Mouse (Mus musculus) forebrain, postnatal 0 days (tissue): Measurements from ENCODE around the gene Ccdc174. TPM values are rescaled to one million over a fixed set of nuclear protein-coding genes. Genes with fewer than 3 reads are reported as not detected.

Source experiments
- ATAC-seq: fragments of 200-750 bp; cut with Nextera tagmentation; 2 replicates; pipeline ENCODE4 v1.8.0; 2017; ENCODE audit warnings: mild to moderate bottlenecking, moderate library complexity
- DNase-seq: peaks from one replicate; pipeline ENCODE4 v3.0.0-alpha.2; 2015
- H3K27ac ChIP-seq: fragments of 300-500 bp; sonication (generic); 2 replicates; pipeline ENCODE4 v1.5.1; 2014; ENCODE audit warnings: low read depth, mild to moderate bottlenecking, antibody characterized with exemption, low read length, moderate library complexity, mixed read lengths
- H3K27me3 ChIP-seq: fragments of 300-500 bp; sonication (generic); 2 replicates; pipeline ENCODE4 v1.6.1; 2014; ENCODE audit warnings: mild to moderate bottlenecking, low read length, mixed read lengths; ENCODE audit not compliant: insufficient read depth
- H3K36me3 ChIP-seq: fragments of 300-500 bp; sonication (generic); 2 replicates; pipeline ENCODE4 v1.6.1; 2014; ENCODE audit warnings: mild to moderate bottlenecking, moderate library complexity; ENCODE audit not compliant: insufficient read depth
- H3K4me1 ChIP-seq: fragments of 300-500 bp; sonication (generic); 2 replicates; pipeline ENCODE4 v1.6.1; 2014; ENCODE audit warnings: antibody characterized with exemption; ENCODE audit not compliant: insufficient read depth
- H3K4me2 ChIP-seq: fragments of 300-500 bp; sonication (generic); 2 replicates; pipeline ENCODE4 v1.6.1; 2014; ENCODE audit warnings: low read depth, mild to moderate bottlenecking, moderate library complexity
- H3K4me3 ChIP-seq: fragments of 300-500 bp; sonication (generic); 2 replicates; pipeline ENCODE4 v1.5.1; 2014; ENCODE audit warnings: low read depth, low read length, mixed read lengths
- H3K9ac ChIP-seq: fragments of 300-500 bp; sonication (generic); 2 replicates; pipeline ENCODE4 v1.6.1; 2014; ENCODE audit warnings: mild to moderate bottlenecking
- H3K9me3 ChIP-seq: fragments of 300-500 bp; sonication (generic); 2 replicates; pipeline ENCODE4 v1.6.1; 2016; ENCODE audit warnings: low read length
- CTCF ChIP-seq: sonication (generic); IDR thresholded peaks from 2 replicates; pipeline ENCODE4 v1.5.1; 2016; ENCODE audit warnings: antibody characterized with exemption, control low read depth, low read depth
- WGBS: fragments of 180-500 bp; shearing (Covaris S2); extraction: QIAGEN DNeasy Blood & Tissue Kit; methylation state at CpG from one replicate; pipeline ENCODE4 v1.1.7; 2014; 5-methylcytosine and 5-hydroxymethylcytosine counted together
- polyA plus RNA-seq: library from polyadenylated mRNA; unstranded; fragments of >200 nt; fragmentation: Nextera tagmentation; extraction: Ambion mirVana; gene quantifications from 2 replicates; pipeline ENCODE4 v1.2.1, GENCODE M21; 2015
- total RNA-seq: library from RNA; depleted of rRNA; stranded (reverse); fragments of >200 nt; gene quantifications from 2 replicates; pipeline ENCODE4 v1.2.3, GENCODE M21; 2014; rRNA removed

Gene Ccdc174
- total RNA-seq (22.8 and 23.4 TPM in 2 replicates), polyA plus RNA-seq (30.8 and 35.2 TPM in 2 replicates)

- TF ChIP-seq CTCF, result no peak; the same call in 1 of the 2 replicates
- peak; percentile 98 for ATAC-seq
- 3% methylated on average over 47 of the region's 47 CpGs for WGBS
- Histone ChIP-seq H3K9ac (peak within 1 kb of the TSS; percentile 86), H3K4me2 (peak within 1 kb of the TSS; percentile 91), H3K27ac (peak within 1 kb of the TSS; percentile 52), H3K4me3 (peak within 1 kb of the TSS; percentile 80), H3K4me1 (0 out of 2 replicates have a peak, but pooled peaks cover 6% of the 10 kb centered on the region), H3K36me3 (peaks cover 15% of the 10 kb centered on the region), H3K9me3 (no peaks in the 10 kb centered on the region), H3K27me3 (no peaks in the 10 kb centered on the region)
- peak; percentile 97 for DNase-seq
Measured at GRCm38 (mm10) chr6:91877885-91878651, at the start of gene Ccdc174. Gene Ccdc174, plus strand, starts transcription at chr6:91878053.

- H3K36me3 ChIP-seq, result no peaks in the 10 kb centered on the region
- no peak overlapping the region for H3K4me2 ChIP-seq
- no peaks in the 10 kb centered on the region for H3K9me3 ChIP-seq
- H3K4me1 ChIP-seq, result no peaks in the 10 kb centered on the region
- ATAC-seq, result no peak
- no peak overlapping the region for H3K27ac ChIP-seq
- WGBS, result 70% methylated on average over 3 of the region's 3 CpGs
- no peak for TF ChIP-seq CTCF
- DNase-seq, result no peak
- H3K4me3 ChIP-seq, result no peak overlapping the region
- no peak overlapping the region for H3K9ac ChIP-seq
- H3K27me3 ChIP-seq, result no peaks in the 10 kb centered on the region
Measured at GRCm38 (mm10) chr6:91832863-91833440, 44.9 kb upstream of the Ccdc174 start.

GRCm38 (mm10) chr6:91839010-91839871, 38.6 kb upstream of the Ccdc174 start:
- ATAC-seq (peak; percentile 93), DNase-seq (peak; percentile 93)
- H3K27ac ChIP-seq, result peak overlapping the region; percentile 89
- no peaks in the 10 kb centered on the region for H3K9me3 ChIP-seq
- H3K27me3 ChIP-seq, result peaks cover 2% of the 10 kb centered on the region
- no peaks in the 10 kb centered on the region for H3K36me3 ChIP-seq
- 2% methylated on average over 23 of the region's 23 CpGs for WGBS
- H3K4me2 ChIP-seq, result peak overlapping the region; percentile 68
- TF ChIP-seq CTCF, result no peak
- peak overlapping the region; percentile 39 for H3K4me3 ChIP-seq
- peak overlapping the region; percentile 61 for H3K9ac ChIP-seq
- peaks cover 12% of the 10 kb centered on the region; the same call in 1 of the 2 replicates for H3K4me1 ChIP-seq

GRCm38 (mm10) chr6:91842897-91843627, 34.8 kb upstream of the Ccdc174 start:
- Histone ChIP-seq H3K4me1 (peaks cover 11% of the 10 kb centered on the region; the same call in 1 of the 2 replicates), H3K9ac (peak overlapping the region; percentile 66), H3K27ac (0 out of 2 replicates have a peak overlapping the region, but pooled peaks have one; percentile 29), H3K4me2 (peak overlapping the region; percentile 89), H3K4me3 (peak overlapping the region; percentile 60), H3K36me3 (no peaks in the 10 kb centered on the region), H3K27me3 (peaks cover 7% of the 10 kb centered on the region), H3K9me3 (no peaks in the 10 kb centered on the region)
- peak; percentile 18 for DNase-seq
- peak; percentile 46 for TF ChIP-seq CTCF
- peak; percentile 9; the same call in 1 of the 2 replicates for ATAC-seq
- 2% methylated on average over 42 of the region's 46 CpGs for WGBS

GRCm38 (mm10) chr6:91843628-91844153, 34.2 kb upstream of the Ccdc174 start:
- H3K4me3 ChIP-seq, result peak overlapping the region; percentile 60
- H3K4me1 ChIP-seq, result peaks cover 8% of the 10 kb centered on the region; the same call in 1 of the 2 replicates
- peaks cover 7% of the 10 kb centered on the region for H3K27me3 ChIP-seq
- WGBS, result 3% methylated on average over 68 of the region's 69 CpGs
- ATAC-seq (peak; percentile 32), DNase-seq (peak; percentile 62)
- no peaks in the 10 kb centered on the region for H3K9me3 ChIP-seq
- H3K9ac ChIP-seq, result peak overlapping the region; percentile 66
- H3K36me3 ChIP-seq, result no peaks in the 10 kb centered on the region
- TF ChIP-seq CTCF, result no peak
- H3K4me2 ChIP-seq, result peak overlapping the region; percentile 89
- H3K27ac ChIP-seq, result peak overlapping the region; percentile 29; the same call in 1 of the 2 replicates

GRCm38 (mm10) chr6:91852550-91852949, 25.3 kb upstream of the Ccdc174 start:
- Histone ChIP-seq H3K27ac (no peak overlapping the region), H3K36me3 (no peaks in the 10 kb centered on the region), H3K4me1 (no peaks in the 10 kb centered on the region), H3K27me3 (no peaks in the 10 kb centered on the region), H3K9ac (no peak overlapping the region), H3K4me2 (no peak overlapping the region), H3K4me3 (no peak overlapping the region), H3K9me3 (no peaks in the 10 kb centered on the region)
- DNase-seq (peak; percentile 55), ATAC-seq (peak; percentile 75)
- TF ChIP-seq CTCF, result peak; percentile 82
- WGBS, result 5% methylated on average over 2 of the region's 2 CpGs
